Mouse (Mus musculus): ENCODE measurements around the gene Osbpl6. TPM values are rescaled to one million over a fixed set of nuclear protein-coding genes. Genes with fewer than 3 reads are reported as not detected.

Osbpl6 gene
- total and polyA plus RNA-seq, 3 experiments, result 0.04 TPM; not detected in 2

- Histone ChIP-seq H3K27ac (ENCODE audit: control insufficient read depth, low read depth, low read length) (no peak overlapping the region), H3K9ac (ENCODE audit: control insufficient read depth, low read depth, low read length, poor library complexity, severe bottlenecking) (no peak overlapping the region), H3K79me2 (ENCODE audit: control insufficient read depth, insufficient read depth, low read length, poor library complexity) (no peaks in the 10 kb centered on the region), H3K27me3 (ENCODE audit: control insufficient read depth in 1 of 2, insufficient read depth in 2 of 2, low read length in 2 of 2) (no peaks in the 10 kb centered on the region; a peak in 2 of 4 replicates), H3K9me3 (replicated peaks; ENCODE audit: insufficient read depth, low read length) (no peaks in the 10 kb centered on the region), H3K4me1 (ENCODE audit: control insufficient read depth in 1 of 2, insufficient read depth in 2 of 2, low read length in 2 of 2) (no peaks in the 10 kb centered on the region), H3K4me3 (ENCODE audit: control insufficient read depth in 1 of 2, insufficient read depth in 1 of 2, low read depth in 2 of 2, low read length in 2 of 2) (no peak overlapping the region), H3K36me3 (ENCODE audit: control insufficient read depth in 1 of 2, insufficient read depth in 2 of 2, low read length in 2 of 2) (no peaks in the 10 kb centered on the region)
- DNase-seq (ENCODE audit: low read depth, low spot score), result no peak
- TF ChIP-seq NELFE (IDR thresholded peaks at IDR 0.05; ENCODE audit: low read depth, low read length), result no peak
These were observed 119.3 kb downstream of the Osbpl6 start for GRCm38 (mm10) chr2:76525645-76526044.

- Histone ChIP-seq H3K4me1 (ENCODE audit: control insufficient read depth in 1 of 2, insufficient read depth in 2 of 2, low read length in 2 of 2) (no peaks in the 10 kb centered on the region), H3K36me3 (ENCODE audit: control insufficient read depth in 1 of 2, insufficient read depth in 2 of 2, low read length in 2 of 2) (no peaks in the 10 kb centered on the region), H3K9ac (ENCODE audit: control insufficient read depth, low read depth, low read length, poor library complexity, severe bottlenecking) (no peak overlapping the region), H3K4me3 (ENCODE audit: control insufficient read depth in 1 of 2, insufficient read depth in 1 of 2, low read depth in 2 of 2, low read length in 2 of 2) (no peak overlapping the region), H3K27ac (ENCODE audit: control insufficient read depth, low read depth, low read length) (no peak overlapping the region), H3K9me3 (replicated peaks; ENCODE audit: insufficient read depth, low read length) (no peaks in the 10 kb centered on the region), H3K27me3 (ENCODE audit: control insufficient read depth in 1 of 2, insufficient read depth in 2 of 2, low read length in 2 of 2) (no peaks in the 10 kb centered on the region), H3K79me2 (ENCODE audit: control insufficient read depth, insufficient read depth, low read length, poor library complexity) (no peaks in the 10 kb centered on the region)
- DNase-seq (ENCODE audit: low read depth, low spot score), result no peak
- TF ChIP-seq USF2 (IDR thresholded peaks at IDR 0.05; ENCODE audit: borderline replicate concordance in 1 of 2, insufficient read depth in 1 of 2, low read depth in 1 of 2, low read length in 2 of 2) (no peak), MYC (IDR thresholded peaks at IDR 0.05; ENCODE audit: low read depth, low read length) (no peak), BHLHE40 (IDR thresholded peaks at IDR 0.05; ENCODE audit: borderline replicate concordance, low read depth, low read length) (no peak), SIN3A (IDR thresholded peaks at IDR 0.05; ENCODE audit: low read length) (no peak), SMC3 (IDR thresholded peaks at IDR 0.05; ENCODE audit: low read depth, low read length) (no peak), CHD2 (IDR thresholded peaks at IDR 0.05; ENCODE audit: low read length) (no peak), ETS1 (IDR thresholded peaks at IDR 0.05; ENCODE audit: low read depth, low read length) (no peak), GABPA (IDR thresholded peaks at IDR 0.05; ENCODE audit: low read depth, low read length) (no peak), MAZ (IDR thresholded peaks at IDR 0.05; ENCODE audit: low read depth, low read length) (no peak), RCOR1 (IDR thresholded peaks at IDR 0.05; ENCODE audit: low read depth, low read length) (no peak), MEF2A (IDR thresholded peaks at IDR 0.05; ENCODE audit: extremely low read depth, insufficient replicate concordance, low read depth, low read length, poor library complexity, severe bottlenecking) (no peak), MXI1 (IDR thresholded peaks at IDR 0.05; ENCODE audit: low read depth, low read length) (no peak), ZMIZ1 (IDR thresholded peaks at IDR 0.05; ENCODE audit: low read depth, low read length) (no peak), E2F4 (IDR thresholded peaks at IDR 0.05; ENCODE audit: borderline replicate concordance, low read depth, low read length) (no peak), POLR2AphosphoS2 (IDR thresholded peaks at IDR 0.05; ENCODE audit: low read length) (no peak), TAL1 (IDR thresholded peaks at IDR 0.05; ENCODE audit: low read length) (no peak), ZNF384 (IDR thresholded peaks at IDR 0.05; ENCODE audit: low read depth, low read length) (no peak)
These were observed 126.3 kb downstream of the Osbpl6 start for GRCm38 (mm10) chr2:76532490-76533126.

All from MEL (cell line).